Mouse (Mus musculus): ENCODE measurements around the gene Lix1. TPM values are rescaled to one million over a fixed set of nuclear protein-coding genes. Genes with fewer than 3 reads are reported as not detected.

The Lix1 gene
- total RNA-seq, 2 experiments from 2014 or later, result 59.6 to 65.0 TPM

- Histone ChIP-seq H3K27ac (no peak overlapping the region), H3K4me3 (no peak overlapping the region)
- no peak for DNase-seq (ENCODE audit: extremely low spot score in 1 of 2, low spot score in 2 of 2)
- TF ChIP-seq CTCF (IDR thresholded peaks at IDR 0.05), result no peak
- intact Hi-C loops (cut with DNase I), result no loop called here
Observed at GRCm38 (mm10) chr17:17424609-17425307, 22.3 kb downstream of the Lix1 start.

GRCm38 (mm10) chr17:17425308-17425813, 22.9 kb downstream of the Lix1 start:
- intact Hi-C loops (cut with DNase I), result no loop called here
- no peak overlapping the region for H3K4me3 ChIP-seq
- TF ChIP-seq CTCF (IDR thresholded peaks at IDR 0.05), result no peak
- no peak overlapping the region for H3K27ac ChIP-seq
- DNase-seq (ENCODE audit: extremely low spot score in 1 of 2, low spot score in 2 of 2), result no peak

GRCm38 (mm10) chr17:17425906-17426305, 23.4 kb downstream of the Lix1 start:
- TF ChIP-seq CTCF (IDR thresholded peaks at IDR 0.05), result no peak

GRCm38 (mm10) chr17:17428888-17429287, 26.4 kb downstream of the Lix1 start:
- no peak for DNase-seq (ENCODE audit: extremely low spot score in 1 of 2, low spot score in 2 of 2)
- Histone ChIP-seq H3K27ac (no peak overlapping the region), H3K4me3 (no peak overlapping the region)
- intact Hi-C loops (cut with DNase I), result no loop called here
- TF ChIP-seq CTCF (IDR thresholded peaks at IDR 0.05), result no peak

More at GRCm38 (mm10) chr17:17425906-17426305, 23.4 kb downstream of the Lix1 start:
- H3K27ac ChIP-seq, result no peak overlapping the region
- DNase-seq (ENCODE audit: extremely low spot score in 1 of 2, low spot score in 2 of 2), result no peak
- intact Hi-C loops (cut with DNase I), result no loop called here
- no peak overlapping the region for H3K4me3 ChIP-seq

GRCm38 (mm10) chr17:17433679-17434078, 31.2 kb downstream of the Lix1 start:
- Histone ChIP-seq H3K4me3 (no peak overlapping the region), H3K27ac (no peak overlapping the region)
- no peak for TF ChIP-seq CTCF (IDR thresholded peaks at IDR 0.05)
- no peak for DNase-seq (ENCODE audit: extremely low spot score in 1 of 2, low spot score in 2 of 2)
- intact Hi-C loops (cut with DNase I), result no loop called here

- intact Hi-C loops (cut with DNase I), result no loop called here
- H3K4me3 ChIP-seq, result no peak overlapping the region
- no peak overlapping the region for H3K27ac ChIP-seq
- no peak for DNase-seq (ENCODE audit: extremely low spot score in 1 of 2, low spot score in 2 of 2)
- no peak for TF ChIP-seq CTCF (IDR thresholded peaks at IDR 0.05)
Observed at GRCm38 (mm10) chr17:17438576-17439191, 36.2 kb downstream of the Lix1 start.

GRCm38 (mm10) chr17:17441876-17442498, 39.5 kb downstream of the Lix1 start:
- no peak overlapping the region for H3K27ac ChIP-seq
- TF ChIP-seq CTCF (IDR thresholded peaks at IDR 0.05), result no peak

GRCm38 (mm10) chr17:17444297-17444886, 41.9 kb downstream of the Lix1 start:
- H3K27ac ChIP-seq, result no peak overlapping the region
- no peak for TF ChIP-seq CTCF (IDR thresholded peaks at IDR 0.05)
- intact Hi-C loops (cut with DNase I), result no loop called here
- no peak for DNase-seq (ENCODE audit: extremely low spot score in 1 of 2, low spot score in 2 of 2)
- H3K4me3 ChIP-seq, result no peak overlapping the region

More at GRCm38 (mm10) chr17:17441876-17442498, 39.5 kb downstream of the Lix1 start:
- no peak for DNase-seq (ENCODE audit: extremely low spot score in 1 of 2, low spot score in 2 of 2)
- no peak overlapping the region for H3K4me3 ChIP-seq
- intact Hi-C loops (cut with DNase I), result no loop called here

GRCm38 (mm10) chr17:17446683-17447082, 44.2 kb downstream of the Lix1 start:
- no peak for TF ChIP-seq CTCF (IDR thresholded peaks at IDR 0.05)
- no peak overlapping the region for H3K4me3 ChIP-seq
- H3K27ac ChIP-seq, result no peak overlapping the region
- DNase-seq (ENCODE audit: extremely low spot score in 1 of 2, low spot score in 2 of 2), result no peak
- intact Hi-C loops (cut with DNase I), result no loop called here

GRCm38 (mm10) chr17:17447821-17448220, 45.3 kb downstream of the Lix1 start:
- Histone ChIP-seq H3K4me3 (no peak overlapping the region), H3K27ac (no peak overlapping the region)
- intact Hi-C loops (cut with DNase I), result no loop called here
- no peak for DNase-seq (ENCODE audit: extremely low spot score in 1 of 2, low spot score in 2 of 2)
- TF ChIP-seq CTCF (IDR thresholded peaks at IDR 0.05), result no peak

- no peak for TF ChIP-seq CTCF (IDR thresholded peaks at IDR 0.05)
- H3K27ac ChIP-seq, result peak overlapping the region; percentile 70
- peak; percentile 14 to 28 for DNase-seq (ENCODE audit: extremely low spot score in 1 of 2, low spot score in 2 of 2)
- peak overlapping the region; percentile 51 for H3K4me3 ChIP-seq
- intact Hi-C loops (cut with DNase I), result loop anchor here (1.0 kb wide), 1 partner anchor 44 kb away; no protein-coding TSS in a partner anchor
Observed at GRCm38 (mm10) chr17:17448737-17449440, 46.4 kb downstream of the Lix1 start.
